Mouse (Mus musculus): ENCODE measurements around the gene Schip1. TPM values are rescaled to one million over a fixed set of nuclear protein-coding genes. Genes with fewer than 3 reads are reported as not detected.

Gene Schip1
- polyA plus RNA-seq, 1 experiment from 2014 or later = 129 TPM

GRCm38 (mm10) chr3:68604467-68604866 is 539.9 kb downstream of the Schip1 start:
- Histone ChIP-seq H3K9me3 (replicated peaks) (no peaks in the 10 kb centered on the region), H3K4me3 (no peak overlapping the region), H3K4me2 (no peak overlapping the region), H3K4me1 (peaks cover 27% of the 10 kb centered on the region), H3K27me3 (no peaks in the 10 kb centered on the region), H3K27ac (peak overlapping the region; percentile 51; the same call in 1 of the 2 replicates), H3K36me3 (ENCODE audit: poor library complexity, severe bottlenecking) (no peaks in the 10 kb centered on the region), H3K9ac (no peak overlapping the region)
- 78% methylated on average over 10 of the region's 10 CpGs for WGBS
- ATAC-seq = no peak

- no peak for ATAC-seq
- no peak overlapping the region for H3K4me3 ChIP-seq
- WGBS = 77% methylated on average over 10 of the region's 10 CpGs
Observed at GRCm38 (mm10) chr3:68604962-68605361, 540.4 kb downstream of the Schip1 start.

GRCm38 (mm10) chr3:68605942-68606603 is 541.5 kb downstream of the Schip1 start:
- 69% methylated on average over 7 of the region's 7 CpGs for WGBS
- H3K36me3 ChIP-seq (ENCODE audit: poor library complexity, severe bottlenecking) = no peaks in the 10 kb centered on the region
- H3K27me3 ChIP-seq = no peaks in the 10 kb centered on the region
- H3K27ac ChIP-seq = no peak overlapping the region
- H3K4me2 ChIP-seq = no peak overlapping the region
- no peaks in the 10 kb centered on the region for H3K9me3 ChIP-seq (replicated peaks)
- ATAC-seq = no peak
- no peak overlapping the region for H3K4me3 ChIP-seq
- no peak overlapping the region for H3K9ac ChIP-seq
- peaks cover 33% of the 10 kb centered on the region for H3K4me1 ChIP-seq

More at GRCm38 (mm10) chr3:68604962-68605361, 540.4 kb downstream of the Schip1 start:
- Histone ChIP-seq H3K4me1 (peaks cover 31% of the 10 kb centered on the region), H3K9me3 (replicated peaks) (no peaks in the 10 kb centered on the region), H3K36me3 (ENCODE audit: poor library complexity, severe bottlenecking) (no peaks in the 10 kb centered on the region), H3K27ac (peak overlapping the region; percentile 51; the same call in 1 of the 2 replicates), H3K27me3 (no peaks in the 10 kb centered on the region), H3K9ac (no peak overlapping the region), H3K4me2 (no peak overlapping the region)

- Histone ChIP-seq H3K4me2 (no peak overlapping the region), H3K27ac (no peak overlapping the region), H3K4me1 (peaks cover 31% of the 10 kb centered on the region), H3K9ac (no peak overlapping the region), H3K36me3 (ENCODE audit: poor library complexity, severe bottlenecking) (no peaks in the 10 kb centered on the region), H3K9me3 (replicated peaks) (no peaks in the 10 kb centered on the region), H3K27me3 (no peaks in the 10 kb centered on the region), H3K4me3 (no peak overlapping the region)
- ATAC-seq = no peak
- WGBS = 93% methylated on average over 8 of the region's 8 CpGs
Observed at GRCm38 (mm10) chr3:68606730-68607129, 542.1 kb downstream of the Schip1 start.

GRCm38 (mm10) chr3:68607336-68607735 is 542.7 kb downstream of the Schip1 start:
- no peaks in the 10 kb centered on the region for H3K27me3 ChIP-seq
- no peak overlapping the region for H3K4me3 ChIP-seq
- ATAC-seq = no peak
- H3K36me3 ChIP-seq (ENCODE audit: poor library complexity, severe bottlenecking) = no peaks in the 10 kb centered on the region
- H3K4me2 ChIP-seq = no peak overlapping the region
- H3K4me1 ChIP-seq = peaks cover 26% of the 10 kb centered on the region
- H3K9me3 ChIP-seq (replicated peaks) = no peaks in the 10 kb centered on the region
- 88% methylated on average over 8 of the region's 8 CpGs for WGBS
- H3K9ac ChIP-seq = no peak overlapping the region
- no peak overlapping the region for H3K27ac ChIP-seq

GRCm38 (mm10) chr3:68608848-68609497 is 544.4 kb downstream of the Schip1 start:
- H3K27me3 ChIP-seq = no peaks in the 10 kb centered on the region
- H3K27ac ChIP-seq = no peak overlapping the region

GRCm38 (mm10) chr3:68610011-68610410 is 545.4 kb downstream of the Schip1 start:
- Histone ChIP-seq H3K4me1 (peaks cover 13% of the 10 kb centered on the region), H3K9ac (no peak overlapping the region), H3K9me3 (replicated peaks) (no peaks in the 10 kb centered on the region), H3K4me3 (no peak overlapping the region), H3K36me3 (ENCODE audit: poor library complexity, severe bottlenecking) (no peaks in the 10 kb centered on the region), H3K4me2 (no peak overlapping the region), H3K27ac (no peak overlapping the region), H3K27me3 (no peaks in the 10 kb centered on the region)
- no peak for ATAC-seq
- 84% methylated on average over 6 of the region's 6 CpGs for WGBS

More at GRCm38 (mm10) chr3:68608848-68609497, 544.4 kb downstream of the Schip1 start:
- peaks cover 22% of the 10 kb centered on the region for H3K4me1 ChIP-seq
- no peaks in the 10 kb centered on the region for H3K36me3 ChIP-seq (ENCODE audit: poor library complexity, severe bottlenecking)
- peak; percentile 31; the same call in 1 of the 2 replicates for ATAC-seq
- H3K4me3 ChIP-seq = no peak overlapping the region
- H3K9ac ChIP-seq = no peak overlapping the region
- H3K9me3 ChIP-seq (replicated peaks) = no peaks in the 10 kb centered on the region
- H3K4me2 ChIP-seq = no peak overlapping the region
- 81% methylated on average over 19 of the region's 19 CpGs for WGBS

GRCm38 (mm10) chr3:68610598-68611261 is 546.1 kb downstream of the Schip1 start:
- H3K9ac ChIP-seq = no peak overlapping the region
- no peaks in the 10 kb centered on the region for H3K27me3 ChIP-seq
- no peak for ATAC-seq
- H3K36me3 ChIP-seq (ENCODE audit: poor library complexity, severe bottlenecking) = no peaks in the 10 kb centered on the region
- no peak overlapping the region for H3K27ac ChIP-seq
- WGBS = 87% methylated on average over 11 of the region's 11 CpGs
- H3K4me2 ChIP-seq = no peak overlapping the region
- peaks cover 9% of the 10 kb centered on the region; the same call in 1 of the 2 replicates for H3K4me1 ChIP-seq
- no peak overlapping the region for H3K4me3 ChIP-seq
- H3K9me3 ChIP-seq (replicated peaks) = no peaks in the 10 kb centered on the region

- H3K9ac ChIP-seq = no peak overlapping the region
- WGBS = 68% methylated on average over 10 of the region's 10 CpGs
- peaks cover 3% of the 10 kb centered on the region; the same call in 1 of the 2 replicates for H3K4me1 ChIP-seq
- no peak overlapping the region for H3K4me3 ChIP-seq
- peaks cover 26% of the 10 kb centered on the region; the same call in 1 of the 2 replicates for H3K36me3 ChIP-seq (ENCODE audit: poor library complexity, severe bottlenecking)
- H3K9me3 ChIP-seq (replicated peaks) = no peaks in the 10 kb centered on the region
- H3K27ac ChIP-seq = no peak overlapping the region
- ATAC-seq = peak; percentile 67
- no peak overlapping the region for H3K4me2 ChIP-seq
- no peaks in the 10 kb centered on the region for H3K27me3 ChIP-seq
Observed at GRCm38 (mm10) chr3:68615042-68615810, 550.6 kb downstream of the Schip1 start.

GRCm38 (mm10) chr3:68616363-68616762 is 551.8 kb downstream of the Schip1 start:
- Histone ChIP-seq H3K36me3 (ENCODE audit: poor library complexity, severe bottlenecking) (peaks cover 36% of the 10 kb centered on the region), H3K4me1 (peaks cover 3% of the 10 kb centered on the region; the same call in 1 of the 2 replicates), H3K27me3 (no peaks in the 10 kb centered on the region), H3K9me3 (replicated peaks) (no peaks in the 10 kb centered on the region), H3K27ac (no peak overlapping the region), H3K9ac (no peak overlapping the region), H3K4me3 (no peak overlapping the region), H3K4me2 (no peak overlapping the region)
- no peak for ATAC-seq
- WGBS = 93% methylated on average over 12 of the region's 12 CpGs

GRCm38 (mm10) chr3:68617708-68618107 is 553.1 kb downstream of the Schip1 start:
- Histone ChIP-seq H3K36me3 (ENCODE audit: poor library complexity, severe bottlenecking) (peaks cover 47% of the 10 kb centered on the region), H3K9ac (no peak overlapping the region), H3K9me3 (replicated peaks) (no peaks in the 10 kb centered on the region), H3K27ac (no peak overlapping the region), H3K4me1 (peaks cover 3% of the 10 kb centered on the region; the same call in 1 of the 2 replicates), H3K4me2 (no peak overlapping the region), H3K27me3 (no peaks in the 10 kb centered on the region), H3K4me3 (no peak overlapping the region)
- 92% methylated on average over 10 of the region's 10 CpGs for WGBS
- no peak for ATAC-seq

Measured in forebrain, embryonic 13.5 days (tissue).